Mouse (Mus musculus) stomach, postnatal 0 days (tissue): ENCODE data around the gene Akr1b8. TPM values are rescaled to one million over a fixed set of nuclear protein-coding genes. Genes with fewer than 3 reads are reported as not detected.
A peak's percentile ranks its signal among the peaks of the same experiment; 100 is the strongest.

Source experiments
- ATAC-seq: fragments of 200-750 bp; cut with Nextera tagmentation; 2 replicates; pipeline ENCODE4 v1.8.0; 2017; ENCODE audit not compliant: low FRiP score, low TSS enrichment
- DNase-seq: peaks from one replicate; pipeline ENCODE4 v3.0.0-alpha.2; 2016; ENCODE audit warnings: low spot score
- H3K27ac ChIP-seq: fragments of 300-500 bp; sonication (generic); replicated peaks from 2 replicates; pipeline ENCODE4 v1.5.1; 2014; ENCODE audit warnings: mild to moderate bottlenecking, control low read depth
- H3K27me3 ChIP-seq: fragments of 300-500 bp; sonication (generic); 2 replicates; pipeline ENCODE4 v1.6.1; 2014; ENCODE audit warnings: low read length; ENCODE audit not compliant: control insufficient read depth, insufficient read depth
- H3K36me3 ChIP-seq: fragments of 300-500 bp; sonication (generic); 2 replicates; pipeline ENCODE4 v1.6.1; 2014; ENCODE audit warnings: low read length, mixed read lengths; ENCODE audit not compliant: control insufficient read depth, insufficient read depth
- H3K4me1 ChIP-seq: fragments of 300-500 bp; sonication (generic); replicated peaks from 2 replicates; pipeline ENCODE4 v1.6.1; 2014; ENCODE audit warnings: antibody characterized with exemption; ENCODE audit not compliant: control insufficient read depth, insufficient read depth
- H3K4me2 ChIP-seq: fragments of 300-500 bp; sonication (generic); replicated peaks from 2 replicates; pipeline ENCODE4 v1.6.1; 2014; ENCODE audit warnings: low read depth, mild to moderate bottlenecking, control low read depth, moderate library complexity
- H3K4me3 ChIP-seq: fragments of 300-500 bp; sonication (generic); 2 replicates; pipeline ENCODE4 v1.5.1; 2014; ENCODE audit warnings: low read depth, low read length, control low read depth
- H3K9ac ChIP-seq: fragments of 300-500 bp; sonication (generic); 2 replicates; pipeline ENCODE4 v1.6.1; 2014; ENCODE audit warnings: mild to moderate bottlenecking, low read length, control low read depth, mixed read lengths
- H3K9me3 ChIP-seq: fragments of 300-500 bp; sonication (generic); 2 replicates; pipeline ENCODE4 v1.6.1; 2016; ENCODE audit warnings: low read length; ENCODE audit not compliant: control insufficient read depth
- CTCF ChIP-seq: IDR thresholded peaks from 2 replicates; pipeline ENCODE4 v1.5.1; 2016; ENCODE audit warnings: antibody characterized with exemption, low read depth, mild to moderate bottlenecking, moderate library complexity
- EP300 ChIP-seq: optimal IDR thresholded peaks from 2 replicates; pipeline ENCODE3; 2016; ENCODE audit warnings: antibody characterized with exemption
- WGBS: fragments of 180-500 bp; shearing (Covaris S2); extraction: QIAGEN DNeasy Blood & Tissue Kit; methylation state at CpG from one replicate; pipeline ENCODE4 v1.1.7; 2014; 5-methylcytosine and 5-hydroxymethylcytosine counted together
- polyA plus RNA-seq: library from polyadenylated mRNA; unstranded; fragments of >200 nt; fragmentation: Nextera tagmentation; extraction: Ambion mirVana; gene quantifications from 2 replicates; pipeline ENCODE4 v1.2.1, GENCODE M21; 2015

The Akr1b8 gene
- polyA plus RNA-seq, 1 experiment from 2014 or later = 96.1 TPM

DNA sequence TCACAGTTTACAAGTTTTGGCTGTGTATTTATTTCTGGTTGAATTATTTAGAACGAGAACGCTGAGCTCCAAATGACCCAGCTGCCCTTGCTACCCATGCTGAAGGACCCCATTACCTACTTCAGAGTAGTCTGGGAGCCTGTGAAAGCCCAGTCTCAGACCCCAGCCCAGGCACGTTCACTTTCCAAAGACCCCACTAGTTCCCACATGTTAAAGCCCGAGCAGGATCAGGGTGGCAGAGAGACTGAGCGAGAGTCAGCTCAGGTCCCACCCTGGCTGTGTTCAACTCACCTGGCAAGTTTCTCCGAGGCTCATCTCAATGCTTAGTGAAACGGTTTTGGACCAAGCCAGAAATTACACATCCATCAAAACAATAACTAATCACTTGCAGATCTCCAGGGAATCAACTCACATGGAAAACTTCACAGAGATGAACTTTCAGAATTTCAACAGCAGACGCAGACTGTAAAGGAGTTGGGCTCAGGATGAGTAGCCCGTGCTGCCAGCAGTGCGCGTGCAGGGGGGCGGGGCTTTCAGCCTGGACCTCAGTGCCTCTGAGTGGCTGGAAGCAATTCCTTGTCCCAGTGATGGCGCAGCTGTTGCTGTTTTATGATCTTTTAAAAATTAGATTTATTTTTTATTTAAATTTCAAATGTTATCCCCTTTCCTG is 30.9 kb downstream of the Akr1b8 start:
- Histone ChIP-seq H3K4me3 (peak overlapping the region; percentile 48), H3K27ac (peak overlapping the region; percentile 67), H3K4me2 (peak overlapping the region; percentile 86), H3K9ac (peak overlapping the region; percentile 61), H3K9me3 (no peaks in the 10 kb centered on the region), H3K36me3 (peaks cover 9% of the 10 kb centered on the region; the same call in 1 of the 2 replicates), H3K27me3 (no peaks in the 10 kb centered on the region), H3K4me1 (no peaks in the 10 kb centered on the region)
- ATAC-seq = peak; percentile 49
- WGBS = 2% methylated on average over 13 of the region's 13 CpGs
- TF ChIP-seq CTCF (no peak), EP300 (no peak)
- peak; percentile 65 for DNase-seq

DNA sequence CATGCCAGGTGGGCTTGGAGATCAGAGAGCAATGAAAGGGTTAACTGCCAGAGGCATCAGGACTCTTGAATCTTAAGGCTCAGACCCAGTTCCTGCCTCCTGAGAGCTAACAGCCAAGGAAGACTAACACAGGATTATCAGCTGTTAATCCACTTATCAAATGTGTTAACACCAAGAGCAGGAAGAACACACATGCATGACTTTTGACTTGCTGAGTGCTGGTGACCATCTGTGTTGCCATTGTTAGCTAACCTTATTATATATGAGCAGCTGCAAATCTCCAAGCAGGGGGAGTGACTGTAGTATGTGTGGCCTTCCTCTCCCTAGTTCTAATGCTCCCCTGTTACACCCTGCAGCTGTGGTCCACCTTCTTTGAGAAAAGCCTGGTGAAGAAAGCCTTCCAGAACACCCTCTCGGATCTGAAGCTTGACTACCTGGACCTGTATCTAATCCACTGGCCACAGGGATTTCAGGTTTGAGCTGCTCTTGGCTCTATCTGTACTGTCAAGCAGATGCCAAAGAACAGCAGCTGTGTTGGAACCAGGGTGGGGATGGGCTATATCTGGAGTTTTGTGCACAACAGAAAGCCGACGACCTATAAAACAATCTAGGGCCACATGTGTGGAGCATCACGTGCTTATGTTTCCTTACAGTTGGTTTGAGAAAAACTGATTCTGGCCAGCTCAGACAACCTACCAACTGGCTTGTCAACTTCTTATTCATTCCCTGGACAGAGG is 34.7 kb downstream of the Akr1b8 start:
- Histone ChIP-seq H3K4me3 (no peak overlapping the region), H3K36me3 (peaks cover 15% of the 10 kb centered on the region), H3K9me3 (no peaks in the 10 kb centered on the region), H3K4me2 (no peak overlapping the region), H3K4me1 (no peaks in the 10 kb centered on the region), H3K27me3 (no peaks in the 10 kb centered on the region), H3K27ac (no peak overlapping the region), H3K9ac (no peak overlapping the region)
- ATAC-seq = no peak
- TF ChIP-seq CTCF = no peak
- no peak for TF ChIP-seq EP300
- no peak for DNase-seq
- 75% methylated on average over 4 of the region's 4 CpGs for WGBS

DNA sequence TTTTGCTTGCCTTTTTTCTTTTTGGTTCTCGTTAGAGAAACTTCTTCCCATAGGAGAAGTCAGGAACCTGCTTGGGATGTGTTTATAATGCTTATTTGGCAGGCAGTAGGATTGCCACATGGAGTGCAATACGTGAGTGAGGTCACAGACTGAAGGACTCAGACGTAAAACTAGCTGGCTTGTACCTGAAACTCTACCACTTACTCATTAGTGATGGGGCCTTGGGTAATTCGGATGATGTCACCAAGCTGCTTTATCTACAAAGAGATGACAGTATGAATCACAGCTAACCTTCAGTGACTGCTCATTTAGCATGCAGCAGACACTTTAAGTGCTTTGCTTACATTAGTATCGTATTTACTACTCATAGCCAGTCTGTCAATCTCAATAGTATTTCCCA is 42.0 kb downstream of the Akr1b8 start:
- no peak overlapping the region for H3K4me2 ChIP-seq
- ATAC-seq = no peak
- WGBS = 61% methylated on average over 5 of the region's 5 CpGs
- no peaks in the 10 kb centered on the region for H3K9me3 ChIP-seq
- no peak overlapping the region for H3K9ac ChIP-seq
- no peak overlapping the region for H3K27ac ChIP-seq
- H3K4me3 ChIP-seq = no peak overlapping the region
- no peak for DNase-seq
- H3K27me3 ChIP-seq = no peaks in the 10 kb centered on the region
- H3K4me1 ChIP-seq = no peaks in the 10 kb centered on the region
- H3K36me3 ChIP-seq = peaks cover 5% of the 10 kb centered on the region; the same call in 1 of the 2 replicates
- TF ChIP-seq EP300 (no peak), CTCF (no peak)

DNA sequence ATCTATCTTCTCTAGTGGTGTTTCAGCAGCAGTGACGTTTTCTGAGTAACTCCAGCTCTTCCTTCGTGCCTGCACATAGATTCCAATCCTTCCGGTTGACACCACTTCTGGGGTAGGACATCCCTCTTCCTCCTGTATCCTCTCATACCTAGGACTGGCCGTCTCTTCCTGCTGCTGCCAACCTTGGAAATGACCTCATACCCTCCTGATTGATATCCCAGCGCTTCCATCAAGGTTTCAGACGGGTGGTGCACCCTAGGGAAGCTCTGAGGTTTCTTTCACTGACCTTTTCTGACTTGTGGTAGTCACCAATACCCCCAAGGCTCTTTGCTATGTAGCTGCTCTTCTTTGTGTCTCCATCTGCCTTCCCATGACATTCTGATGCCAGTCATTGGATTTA is 44.5 kb downstream of the Akr1b8 start:
- ATAC-seq = no peak
- Histone ChIP-seq H3K4me3 (no peak overlapping the region), H3K4me1 (no peaks in the 10 kb centered on the region), H3K27ac (no peak overlapping the region), H3K9me3 (no peaks in the 10 kb centered on the region), H3K36me3 (no peaks in the 10 kb centered on the region), H3K9ac (no peak overlapping the region), H3K4me2 (no peak overlapping the region), H3K27me3 (no peaks in the 10 kb centered on the region)
- WGBS = 83% methylated on average over 6 of the region's 6 CpGs
- DNase-seq = no peak
- no peak for TF ChIP-seq CTCF
- TF ChIP-seq EP300 = no peak

DNA sequence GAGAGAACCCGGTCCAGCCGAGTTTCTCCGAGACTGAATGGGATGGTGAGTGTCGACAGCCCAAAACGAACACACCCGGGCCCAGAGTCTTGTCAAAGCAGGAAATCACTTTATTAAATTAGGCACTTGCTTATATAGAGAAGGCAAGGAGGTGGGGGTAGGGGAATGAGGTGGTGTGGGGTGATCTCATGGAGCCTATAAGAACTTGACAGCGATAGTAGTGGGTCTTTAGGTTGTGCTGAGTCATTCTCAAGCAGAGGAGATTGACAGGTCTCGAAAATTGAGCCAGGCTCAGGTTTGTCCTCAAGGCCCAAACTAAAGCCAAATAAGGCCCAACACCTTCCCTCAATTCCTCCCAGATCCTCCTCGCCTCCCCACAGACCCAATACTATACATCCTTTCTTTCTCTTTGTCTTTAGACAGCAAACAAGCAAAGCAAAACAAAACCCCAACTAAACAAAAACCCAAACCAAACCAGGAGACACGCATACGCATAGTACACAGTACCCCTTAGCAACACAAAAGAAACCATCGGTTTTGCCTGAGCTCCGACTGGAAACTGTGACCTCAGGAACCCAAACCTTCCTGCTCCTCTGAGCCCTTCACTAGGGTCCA is 45.8 kb downstream of the Akr1b8 start:
- no peaks in the 10 kb centered on the region for H3K4me1 ChIP-seq
- H3K27ac ChIP-seq = no peak overlapping the region
- no peaks in the 10 kb centered on the region for H3K36me3 ChIP-seq
- no peak for TF ChIP-seq EP300
- no peak for TF ChIP-seq CTCF
- H3K9me3 ChIP-seq = no peaks in the 10 kb centered on the region
- DNase-seq (no peak), ATAC-seq (no peak)
- WGBS = 76% methylated on average over 13 of the region's 13 CpGs
- H3K27me3 ChIP-seq = no peaks in the 10 kb centered on the region
- no peak overlapping the region for H3K9ac ChIP-seq
- H3K4me2 ChIP-seq = no peak overlapping the region
- no peak overlapping the region for H3K4me3 ChIP-seq

DNA sequence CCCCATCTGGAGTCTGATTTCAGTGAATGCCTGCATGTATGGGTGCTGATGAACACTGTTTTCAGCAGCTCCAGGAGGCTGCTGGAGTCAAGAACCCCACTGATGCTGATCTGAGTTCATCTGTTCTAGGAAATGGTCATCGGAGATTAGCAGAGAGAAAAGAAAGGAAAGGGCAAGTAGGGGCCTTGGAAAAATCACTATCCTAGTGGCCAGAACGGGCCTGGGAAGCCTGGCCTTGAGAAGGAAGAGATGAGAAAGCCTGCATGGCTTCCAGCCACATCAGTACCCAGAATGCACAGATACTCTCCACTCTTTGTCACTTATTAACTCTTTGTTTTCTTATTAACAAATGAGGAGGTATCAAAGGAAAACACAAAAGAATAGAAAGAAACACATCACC is 46.8 kb downstream of the Akr1b8 start:
- Histone ChIP-seq H3K4me2 (no peak overlapping the region), H3K4me1 (no peaks in the 10 kb centered on the region), H3K27me3 (no peaks in the 10 kb centered on the region), H3K9ac (no peak overlapping the region), H3K4me3 (no peak overlapping the region), H3K36me3 (no peaks in the 10 kb centered on the region), H3K9me3 (no peaks in the 10 kb centered on the region), H3K27ac (no peak overlapping the region)
- ATAC-seq = no peak
- no peak for TF ChIP-seq EP300
- TF ChIP-seq CTCF = no peak
- no peak for DNase-seq
- 74% methylated on average over 2 of the region's 2 CpGs for WGBS
